Mouse (Mus musculus): ENCODE results near the gene Mnt.

Mnt gene

DNA sequence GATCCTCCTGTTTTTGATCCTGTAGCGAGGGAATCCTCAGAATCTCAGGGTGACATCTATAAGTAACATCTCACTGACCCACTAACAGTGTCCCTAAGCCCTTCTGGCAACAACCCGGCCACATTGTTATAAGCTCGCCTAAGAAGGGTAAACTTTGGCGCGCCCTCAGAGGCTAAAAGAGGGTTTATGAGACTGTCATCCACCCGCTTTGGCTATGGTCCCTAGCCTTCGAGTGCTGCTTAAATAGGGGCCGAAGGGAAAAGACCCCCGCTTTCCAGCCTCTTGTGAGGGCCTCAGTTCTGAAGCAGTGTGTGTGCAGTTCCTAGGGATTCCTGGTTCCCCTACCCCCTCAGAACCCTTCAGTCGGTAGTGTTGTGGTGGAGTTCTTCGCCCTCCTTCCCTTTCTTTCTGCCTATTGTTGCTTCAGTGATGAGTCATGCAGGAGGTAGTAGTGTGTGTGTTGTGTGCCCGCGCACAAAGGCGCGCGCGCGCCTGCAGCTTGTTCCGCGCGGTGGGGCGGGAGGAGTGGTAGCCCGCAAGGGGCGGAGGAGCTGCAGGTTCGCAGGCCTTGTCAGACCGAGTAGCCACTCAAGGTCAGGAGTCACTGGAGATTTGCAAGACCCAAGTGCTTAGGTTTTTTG lies 1.9 kb downstream of the Mnt start:
- peak; percentile 65 for DNase-seq

DNA sequence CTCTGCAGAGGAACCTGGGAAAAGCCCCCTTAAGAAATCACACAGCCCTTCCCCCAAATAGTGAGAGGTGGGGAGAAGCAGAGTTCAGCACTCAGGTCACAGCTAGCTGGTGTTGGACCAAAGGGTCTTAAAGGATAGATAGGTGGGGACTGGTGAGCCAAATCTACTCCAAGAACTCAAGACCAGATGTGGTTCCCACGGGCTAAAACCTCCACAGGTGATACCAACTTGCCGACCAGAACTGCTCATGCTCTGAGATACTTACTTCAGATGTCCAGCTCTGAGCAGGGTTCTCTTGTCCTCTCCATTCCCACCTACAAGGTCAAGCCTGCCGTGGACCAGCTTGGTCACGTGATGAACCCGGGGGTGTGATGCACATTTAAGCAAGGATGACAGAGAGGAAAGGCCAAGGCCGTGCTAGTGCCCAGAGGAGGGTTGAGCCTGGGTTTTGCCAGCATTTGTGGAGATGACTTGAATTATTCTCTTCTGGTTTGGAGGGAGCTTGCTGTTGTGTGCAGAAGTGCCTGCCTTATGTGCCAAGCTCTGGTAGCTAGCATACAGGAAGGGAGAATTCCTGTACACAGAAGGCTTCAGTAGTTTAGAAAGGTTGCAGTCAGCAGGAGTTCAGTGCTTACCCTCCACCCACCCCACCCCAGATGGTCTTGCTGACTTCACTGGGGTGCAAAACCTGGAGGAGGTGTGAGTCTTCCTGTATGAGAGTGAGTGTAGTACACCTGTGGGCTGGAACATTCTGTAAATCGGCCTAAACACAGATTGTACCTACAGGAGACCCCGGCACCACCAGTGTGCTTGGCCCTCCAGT lies 3.0 kb downstream of the Mnt start:
- DNase-seq: no peak

DNA sequence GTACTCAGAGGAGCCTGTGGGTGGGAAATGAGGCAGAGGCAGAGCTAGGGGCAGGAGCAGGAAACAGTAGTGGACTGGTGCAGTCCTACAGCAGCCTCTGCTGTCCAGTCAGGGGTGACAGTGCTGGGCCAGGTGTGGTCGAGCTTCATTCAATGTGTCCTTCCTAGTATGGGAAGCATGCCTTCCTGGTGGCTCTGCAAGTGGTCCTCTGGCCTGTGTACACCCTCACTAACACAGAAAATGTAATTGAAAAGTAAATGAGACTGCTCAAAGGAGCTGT lies 3.6 kb downstream of the Mnt start:
- no peak for DNase-seq

DNA sequence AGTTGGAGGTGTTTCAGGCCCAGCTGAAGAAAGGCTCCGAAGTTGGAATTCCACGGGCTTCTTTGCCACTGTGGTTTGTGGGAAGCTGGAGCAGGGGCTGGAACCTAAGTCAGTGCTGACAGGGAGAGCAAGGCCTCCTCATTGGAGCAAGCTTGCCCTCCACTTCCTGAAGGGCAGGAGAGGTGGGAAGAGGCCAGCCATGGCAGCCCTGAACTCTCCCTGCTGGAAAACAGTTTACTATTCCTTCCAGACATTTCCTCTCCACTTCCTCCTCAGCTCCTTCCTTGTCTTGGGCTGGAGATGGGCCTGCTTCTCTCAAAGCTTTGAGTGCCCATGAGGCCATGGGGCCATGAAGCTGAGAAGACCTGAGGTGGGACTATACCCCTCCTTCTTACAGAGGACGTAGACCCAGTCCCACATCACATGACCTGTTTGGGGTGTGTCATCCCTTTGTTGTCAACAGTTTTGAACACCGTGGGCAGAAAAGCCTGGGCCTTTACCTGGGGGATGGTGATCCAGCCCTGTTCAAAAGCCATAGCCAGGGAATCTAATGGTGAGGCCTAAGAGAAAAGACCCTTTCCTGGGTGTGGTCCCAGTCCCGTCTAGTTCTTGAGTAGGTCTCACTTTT lies 4.0 kb downstream of the Mnt start:
- no peak for DNase-seq

DNA sequence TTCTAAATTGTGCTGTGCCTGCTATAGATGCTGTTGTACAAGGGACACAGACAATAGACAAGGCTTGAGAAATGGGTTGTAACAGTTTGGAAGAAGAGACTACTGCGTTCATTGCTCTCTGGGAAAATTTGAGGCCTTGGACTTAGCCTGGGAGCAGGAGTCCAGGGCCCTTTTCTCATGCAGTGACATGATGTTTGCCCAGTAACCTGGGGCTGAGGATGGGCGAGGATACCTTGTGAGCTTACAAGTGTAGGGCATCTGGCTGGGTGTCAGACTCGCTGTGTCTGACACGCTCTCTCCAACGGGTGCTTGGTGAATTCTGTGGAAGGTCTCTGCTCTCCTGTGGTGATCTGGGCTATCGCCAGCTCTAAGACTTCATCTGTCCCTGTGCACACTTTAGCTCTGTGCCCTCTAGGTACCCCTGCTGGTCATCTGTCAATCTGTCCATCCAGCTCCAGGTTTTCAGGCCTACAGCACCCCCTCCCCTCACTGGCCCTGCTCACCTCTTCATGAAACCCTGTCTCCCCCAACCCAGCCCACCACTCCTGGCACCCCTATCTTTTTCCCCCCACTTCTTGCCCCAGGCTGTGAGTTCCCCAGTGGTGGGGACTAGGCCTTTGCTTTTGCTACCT lies 5.0 kb downstream of the Mnt start:
- DNase-seq: no peak

DNA sequence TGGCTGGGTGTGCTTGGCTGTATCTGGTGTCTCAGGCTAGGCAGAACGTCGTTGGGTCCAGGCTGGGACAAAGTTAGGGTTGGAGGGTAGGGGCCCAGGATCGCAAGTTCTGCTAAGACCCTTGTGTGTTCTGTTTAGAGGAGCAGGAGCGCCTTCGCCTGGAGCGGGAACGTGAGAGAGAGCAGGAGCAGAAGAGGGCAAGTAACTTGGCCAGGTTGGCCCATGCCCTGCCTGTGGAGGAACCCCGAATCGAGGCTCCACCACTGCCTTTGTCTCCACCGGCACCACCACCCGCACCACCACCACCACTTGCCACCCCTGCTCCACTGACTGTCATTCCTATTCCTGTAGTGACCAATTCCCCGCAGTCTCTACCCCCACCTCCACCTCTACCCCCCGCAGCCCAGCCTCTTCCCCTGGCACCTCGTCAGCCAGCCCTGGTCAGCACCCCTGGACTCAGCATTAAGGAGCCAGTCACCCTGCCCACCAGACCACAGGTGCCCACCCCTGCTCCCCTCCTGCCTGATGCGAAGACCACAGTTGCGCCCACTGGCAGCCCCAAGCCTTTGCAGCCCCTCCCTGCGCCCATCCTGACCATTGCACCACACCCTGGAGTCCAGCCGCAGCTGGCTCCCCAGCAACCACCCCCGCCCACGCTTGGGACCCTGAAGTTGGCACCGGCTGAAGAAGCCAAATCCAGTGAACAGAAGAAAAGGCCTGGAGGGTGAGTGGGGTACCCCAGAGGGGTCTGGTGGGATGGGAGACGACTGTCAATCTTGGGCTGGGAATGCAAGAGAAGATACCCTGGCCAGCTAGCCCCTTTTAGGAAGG lies 5.7 kb downstream of the Mnt start:
- DNase-seq: no peak

DNA sequence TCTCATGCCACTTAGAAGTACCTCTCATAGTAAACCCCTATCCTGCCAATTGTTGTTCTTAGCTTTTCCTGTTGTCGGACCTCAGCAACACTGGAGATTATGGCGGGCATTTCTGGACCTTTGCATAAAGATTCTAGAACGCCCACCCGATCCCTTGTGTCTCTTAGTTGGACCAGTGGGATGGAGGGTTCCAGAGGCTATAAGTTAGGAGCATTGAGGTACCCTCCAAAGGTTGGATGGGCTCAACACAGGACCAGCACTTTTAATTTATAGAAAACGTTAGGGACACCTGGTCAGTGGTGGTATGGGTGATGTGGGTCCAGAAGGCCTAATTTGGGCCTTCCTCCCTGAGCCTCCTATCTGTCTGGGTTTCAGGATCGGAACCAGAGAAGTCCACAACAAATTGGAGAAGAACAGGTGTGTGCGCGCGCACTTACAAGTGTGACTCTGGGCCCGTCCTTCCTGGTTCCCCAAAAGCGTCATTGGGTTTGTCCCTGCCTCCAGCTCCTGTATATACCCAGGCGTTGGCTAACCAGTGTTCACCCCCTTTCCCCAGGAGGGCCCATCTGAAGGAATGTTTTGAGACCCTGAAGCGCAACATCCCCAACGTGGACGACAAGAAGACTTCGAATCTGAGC lies 6.5 kb downstream of the Mnt start:
- no peak for DNase-seq

DNA sequence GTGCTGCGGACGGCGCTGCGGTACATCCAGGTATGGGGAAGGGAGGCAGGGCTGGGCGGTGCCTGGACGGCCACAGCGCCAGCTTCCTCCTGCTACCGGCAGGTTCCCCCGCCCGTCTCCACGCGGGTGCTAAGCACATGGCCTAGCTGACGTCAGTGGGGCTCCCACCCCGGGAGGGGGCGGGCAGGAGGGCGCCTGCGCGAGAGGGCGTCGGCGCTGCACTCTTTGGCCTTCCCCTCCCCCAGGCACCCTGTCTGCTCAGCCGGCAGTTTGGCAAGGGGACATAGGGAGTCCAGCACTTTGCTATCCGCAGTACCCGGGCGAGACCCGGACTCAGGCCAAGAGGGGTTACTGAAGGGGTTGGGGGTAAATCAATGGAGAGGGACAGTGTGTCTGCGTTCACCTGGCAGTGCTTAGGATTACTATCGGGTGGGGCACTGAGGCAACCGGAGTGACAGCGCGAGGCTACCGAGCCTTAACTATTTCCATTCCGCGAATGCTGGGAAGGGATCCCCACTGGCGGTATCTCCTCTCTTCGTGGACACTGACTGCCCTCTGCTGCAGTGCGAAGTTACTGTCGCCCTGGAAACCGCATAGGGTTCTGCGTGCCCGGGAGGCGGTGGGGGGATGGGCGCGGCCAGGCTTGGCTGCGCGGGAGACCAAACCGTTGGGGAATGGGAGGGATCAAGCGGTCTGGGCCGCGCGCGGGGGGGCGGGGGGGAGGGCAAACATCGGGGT lies 7.1 kb downstream of the Mnt start:
- DNase-seq: peak; percentile 83

DNA sequence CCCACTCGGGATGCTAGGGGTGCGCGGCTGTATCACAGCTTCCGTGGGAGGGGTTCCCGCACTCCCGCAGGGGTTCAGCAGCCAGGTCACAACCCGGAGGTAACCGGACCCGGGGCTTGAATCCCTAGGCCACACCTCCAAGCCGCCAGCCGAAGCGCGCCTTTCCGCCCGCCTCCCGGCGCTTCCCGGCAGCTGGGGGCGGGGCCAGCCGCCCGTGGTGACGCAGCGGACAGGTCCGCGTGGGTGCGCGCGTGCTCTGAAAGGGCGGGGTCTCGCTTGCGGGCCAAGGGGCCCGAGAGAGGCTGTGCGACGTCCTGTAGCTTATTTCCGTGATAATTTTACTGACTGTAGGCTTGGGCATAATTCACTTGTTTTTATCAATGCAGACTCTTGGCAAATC lies 7.7 kb downstream of the Mnt start:
- DNase-seq: peak; percentile 86

DNA sequence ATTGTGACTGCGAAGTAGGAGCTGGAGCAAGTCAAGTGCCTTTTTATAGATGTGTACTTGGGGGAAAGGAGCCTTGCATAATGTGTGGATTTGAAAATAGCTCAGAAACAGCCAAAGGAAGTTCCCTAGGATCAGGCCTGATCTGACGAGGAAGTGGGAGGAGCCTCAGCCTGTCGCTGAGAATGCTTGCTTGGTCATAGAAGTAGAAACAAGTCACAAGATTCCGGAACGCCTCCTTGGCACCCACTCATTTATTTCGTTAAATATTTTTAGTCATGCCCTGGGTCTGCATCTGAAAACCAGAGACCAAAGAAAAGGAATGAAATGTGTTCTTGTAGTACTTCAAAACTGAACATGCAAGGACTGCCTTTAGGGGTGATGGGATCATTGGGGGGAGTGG lies 8.3 kb downstream of the Mnt start:
- DNase-seq: no peak

DNA sequence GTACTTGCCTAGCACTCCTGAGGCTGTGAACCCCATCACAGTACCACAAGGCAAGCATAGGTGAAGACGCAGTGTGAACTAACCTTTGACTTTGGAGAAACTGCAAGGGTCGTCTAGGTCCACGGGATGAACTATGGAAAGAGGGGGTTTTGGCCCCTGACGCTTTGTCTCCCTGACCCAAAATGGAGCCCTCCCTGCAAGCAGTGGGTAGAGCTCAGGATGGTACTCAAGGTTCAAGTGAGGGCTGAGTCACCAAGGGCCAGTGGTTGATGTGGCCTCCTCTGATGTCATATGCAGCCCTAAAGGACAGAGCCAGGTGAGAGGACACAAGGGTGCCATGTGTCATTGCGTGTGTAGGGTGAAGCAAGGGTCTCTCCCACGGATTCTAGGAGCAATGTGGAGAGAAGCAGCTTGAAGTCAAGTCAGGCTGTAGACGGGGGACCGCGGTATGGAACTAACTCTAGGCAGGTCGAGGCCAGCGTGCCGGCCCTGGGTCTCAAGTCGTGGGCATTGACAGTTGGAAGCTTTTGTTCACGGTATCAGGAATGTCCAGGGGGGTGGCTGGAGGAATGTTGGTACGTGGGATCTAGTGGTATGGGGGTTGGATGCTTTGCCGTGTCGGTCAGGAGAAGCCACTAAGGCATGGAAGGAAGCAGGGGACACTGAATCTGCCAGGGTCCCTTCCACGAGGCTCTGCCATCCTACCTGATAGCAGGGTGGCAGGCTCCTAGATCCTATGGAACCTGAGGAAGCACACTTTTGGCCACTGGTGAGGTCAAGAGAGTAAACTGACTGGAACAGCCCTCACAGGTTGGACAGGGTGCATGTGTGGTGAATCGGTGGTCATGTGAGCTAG lies 9.4 kb downstream of the Mnt start:
- no peak for DNase-seq

DNA sequence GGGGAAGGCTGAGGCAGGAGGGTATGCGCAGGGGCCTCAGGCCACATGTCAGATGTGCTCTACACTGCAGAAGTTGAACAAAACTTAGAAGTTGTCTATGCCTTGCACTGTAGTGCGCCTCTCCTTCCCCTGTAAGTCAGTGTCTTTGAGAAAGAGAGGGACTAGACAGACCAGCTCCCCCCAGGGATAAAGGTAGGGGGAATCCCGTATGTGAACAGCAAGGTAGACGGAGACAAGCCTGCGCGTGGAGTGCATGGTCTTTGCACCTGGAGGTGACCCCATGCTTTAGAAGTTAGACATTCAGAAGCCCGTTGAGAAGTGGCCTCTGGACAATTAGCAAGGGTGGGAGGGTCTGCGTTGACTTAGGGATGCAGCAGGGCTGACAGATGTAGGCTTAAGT lies 10.0 kb downstream of the Mnt start:
- no peak for DNase-seq

DNA sequence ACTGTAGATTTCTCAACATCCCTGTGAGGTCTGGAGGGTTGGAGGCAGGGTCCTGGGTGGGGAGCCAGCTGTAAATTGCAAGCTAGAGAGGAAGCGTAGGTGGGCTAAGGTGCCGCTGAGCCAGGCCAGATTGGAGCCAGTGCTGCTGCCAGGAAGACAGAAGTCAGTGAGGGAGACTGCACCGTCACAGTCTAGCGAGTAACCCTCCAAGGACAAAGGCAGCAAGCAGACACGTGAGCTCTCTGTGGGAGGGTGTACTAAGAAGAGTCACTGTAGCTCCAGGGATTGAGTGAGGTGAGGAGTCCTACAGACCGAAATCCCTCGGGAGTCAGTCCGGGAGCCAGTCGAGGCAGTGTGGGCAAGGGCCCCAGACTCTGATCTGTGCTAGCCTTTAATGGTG lies 10.6 kb downstream of the Mnt start:
- DNase-seq: no peak

DNA sequence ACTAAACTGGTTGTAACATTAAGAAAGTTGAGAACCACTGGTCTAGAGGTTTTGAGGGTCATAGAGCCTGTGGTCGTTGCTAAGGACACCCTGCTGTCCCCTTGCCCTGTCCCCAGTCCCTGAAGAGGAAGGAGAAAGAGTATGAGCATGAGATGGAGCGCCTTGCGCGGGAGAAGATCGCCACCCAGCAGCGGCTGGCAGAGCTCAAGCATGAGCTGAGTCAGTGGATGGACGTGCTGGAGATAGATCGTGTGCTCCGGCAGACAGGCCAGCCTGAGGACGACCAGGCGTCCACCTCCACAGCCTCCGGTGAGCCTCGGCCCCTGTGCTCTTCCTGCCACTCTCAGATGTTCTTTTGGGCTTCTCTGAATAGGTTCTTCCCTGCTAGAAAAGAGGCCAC lies 11.3 kb downstream of the Mnt start:
- no peak for DNase-seq

DNA sequence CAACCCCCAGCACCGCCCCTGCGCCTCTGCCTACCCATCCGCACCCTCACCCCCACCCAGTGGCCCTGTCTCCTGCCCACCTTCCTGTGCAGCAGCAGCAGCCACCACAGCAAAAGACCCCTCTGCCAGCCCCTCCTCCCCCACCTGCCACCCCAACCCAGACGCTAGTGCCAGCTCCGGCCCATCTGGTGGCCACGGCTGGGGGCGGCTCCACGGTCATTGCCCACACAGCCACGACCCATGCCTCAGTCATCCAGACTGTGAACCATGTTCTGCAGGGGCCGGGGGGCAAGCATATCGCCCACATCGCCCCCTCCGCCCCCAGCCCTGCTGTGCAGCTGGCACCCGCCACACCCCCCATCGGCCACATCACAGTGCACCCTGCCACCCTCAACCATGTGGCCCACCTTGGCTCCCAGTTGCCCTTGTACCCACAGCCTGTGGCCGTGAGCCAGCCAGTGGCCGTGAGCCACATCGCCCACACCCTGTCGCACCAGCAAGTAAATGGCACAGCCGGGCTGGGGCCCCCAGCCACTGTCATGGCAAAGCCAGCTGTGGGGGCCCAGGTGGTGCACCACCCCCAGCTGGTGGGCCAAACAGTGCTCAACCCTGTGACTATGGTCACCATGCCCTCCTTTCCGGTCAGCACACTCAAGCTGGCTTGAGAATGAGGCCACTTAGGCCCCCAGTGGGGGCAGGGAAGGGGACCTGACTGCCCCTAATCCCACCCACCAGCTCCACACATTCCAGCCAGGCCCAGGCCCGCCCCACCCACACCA lies 12.1 kb downstream of the Mnt start:
- no peak for DNase-seq

DNA sequence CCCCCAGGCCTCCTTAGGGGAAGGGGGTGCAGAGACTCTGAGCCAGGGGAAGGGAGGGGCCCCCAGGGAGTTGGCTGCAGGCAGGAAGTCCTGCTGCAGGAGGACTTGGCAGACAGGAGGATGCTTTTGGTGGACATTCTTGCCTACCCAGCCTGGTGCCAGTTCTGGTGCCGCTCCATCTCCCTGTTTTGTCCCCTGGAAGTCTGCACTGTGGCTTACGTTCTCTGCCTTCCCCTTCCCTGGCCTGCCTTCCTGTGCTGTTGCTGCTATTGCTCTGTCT lies 12.7 kb downstream of the Mnt start:
- DNase-seq: no peak

DNA sequence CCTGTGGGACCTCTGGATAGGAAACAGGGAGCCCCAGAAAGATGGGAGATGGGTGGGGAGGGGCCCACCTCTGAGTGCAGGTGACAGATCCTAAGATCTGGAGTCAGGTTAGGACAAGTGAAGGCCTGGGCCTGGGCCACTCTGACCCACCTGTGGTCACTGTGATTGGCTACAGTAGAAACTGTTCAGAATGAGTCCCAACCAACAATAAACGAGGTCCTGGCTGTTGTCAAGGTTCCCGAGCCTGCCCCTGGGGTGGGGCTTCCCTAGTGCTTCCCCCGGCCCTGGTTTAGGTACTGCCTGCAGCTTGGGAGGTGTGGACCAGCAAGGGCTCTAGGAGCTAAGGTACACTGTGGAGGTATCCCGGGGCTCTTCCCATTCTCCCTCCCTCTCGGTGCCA lies 13.0 kb downstream of the Mnt start:
- no peak for DNase-seq

DNA sequence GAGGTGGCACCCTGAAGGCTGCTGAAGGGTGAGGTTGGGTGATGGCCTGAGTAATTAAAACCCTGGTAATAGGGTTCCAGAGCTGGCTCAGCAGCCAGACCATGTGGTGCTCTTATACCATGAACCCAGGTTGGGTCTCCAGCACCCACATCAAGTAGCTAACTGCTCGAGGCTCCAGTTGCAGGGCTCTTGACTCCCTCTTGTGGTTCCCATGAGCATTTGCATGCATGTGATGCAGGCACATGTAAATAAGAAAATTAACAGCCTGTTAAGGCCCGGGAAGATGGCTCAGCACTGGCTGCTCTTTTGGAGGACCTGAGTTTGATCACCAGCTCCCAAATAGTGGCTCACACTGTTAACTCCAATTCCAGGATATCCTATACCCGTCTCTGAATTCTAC lies 15.1 kb downstream of the Mnt start:
- no peak for DNase-seq

DNA sequence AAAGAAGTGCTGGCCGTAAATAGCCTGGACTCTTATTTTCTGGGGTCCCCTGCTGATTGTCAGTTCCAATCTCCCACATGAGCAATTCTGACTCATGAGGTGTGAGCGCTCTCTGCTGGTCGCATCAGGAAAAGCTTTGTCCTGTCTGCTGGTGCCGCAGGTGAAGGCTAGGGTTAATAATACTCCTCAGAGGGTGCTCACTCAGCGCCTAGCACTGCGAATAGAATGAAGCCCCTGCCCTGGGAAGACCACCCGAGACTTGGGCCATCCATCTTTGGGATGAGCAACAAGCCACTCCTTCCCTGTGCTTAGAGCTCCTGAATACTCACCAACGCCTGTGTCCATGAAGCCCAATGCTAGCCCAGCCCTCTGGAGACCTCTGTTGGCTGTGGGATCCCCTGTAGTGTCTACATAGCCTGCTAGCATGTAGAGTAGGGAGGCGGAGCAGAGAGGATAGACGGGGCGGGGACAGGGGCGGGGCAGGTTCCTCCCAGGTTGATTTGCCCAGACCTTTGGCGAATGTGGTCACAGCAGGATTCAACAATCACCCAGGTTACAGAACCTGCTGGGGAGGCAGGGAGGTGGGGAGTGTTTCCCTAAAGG lies 17.3 kb downstream of the Mnt start:
- DNase-seq: peak; percentile 75

All from right cerebral cortex, postnatal 4 days (tissue).